Mouse (Mus musculus): Measurements from ENCODE around the gene Fryl. TPM values are rescaled to one million over a fixed set of nuclear protein-coding genes. Genes with fewer than 3 reads are reported as not detected.

Fryl gene
- polyA plus RNA-seq, 1 experiment: 29.9 TPM

DNA sequence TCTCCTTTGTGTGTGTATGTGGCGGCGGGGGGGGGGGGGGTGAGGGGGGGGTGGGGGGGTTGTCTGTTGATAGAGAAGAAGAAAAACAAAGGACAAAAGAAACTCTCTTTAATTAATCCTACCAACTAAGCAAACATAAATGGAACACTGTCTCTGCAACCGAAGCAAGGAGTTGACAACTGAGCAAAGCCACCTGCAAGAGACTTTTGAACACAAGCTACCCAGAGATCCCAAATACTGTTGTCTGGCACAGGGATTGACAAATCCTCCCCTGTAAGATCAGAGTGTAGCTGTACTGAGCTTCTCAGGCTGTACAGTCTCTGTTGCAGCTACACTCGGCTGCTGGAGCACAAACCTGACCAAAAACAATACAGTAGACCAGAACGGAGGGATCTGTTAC, 7.7 kb upstream of the Fryl start:
- Histone ChIP-seq H3K4me1 (ENCODE audit: control insufficient read depth, insufficient read depth, low read length) (no peaks in the 10 kb centered on the region), H3K4me3 (ENCODE audit: insufficient read depth, low read depth, low read length) (no peak overlapping the region), H3K27me3 (replicated peaks; ENCODE audit: control insufficient read depth, insufficient read depth, low read length) (no peaks in the 10 kb centered on the region), H3K27ac (ENCODE audit: insufficient read depth, low read depth, low read length) (no peak overlapping the region), H3K36me3 (ENCODE audit: control insufficient read depth, insufficient read depth, low read length) (no peaks in the 10 kb centered on the region)
- TF ChIP-seq POLR2A (IDR thresholded peaks at IDR 0.05; ENCODE audit: low read depth, low read length) (no peak), CTCF (conservative IDR thresholded peaks at IDR 0.05; ENCODE audit: insufficient read depth, insufficient read length, low read depth, low read length) (no peak)
- WGBS: 67% methylated on average over 4 of the region's 5 CpGs
- DNase-seq: no peak

DNA sequence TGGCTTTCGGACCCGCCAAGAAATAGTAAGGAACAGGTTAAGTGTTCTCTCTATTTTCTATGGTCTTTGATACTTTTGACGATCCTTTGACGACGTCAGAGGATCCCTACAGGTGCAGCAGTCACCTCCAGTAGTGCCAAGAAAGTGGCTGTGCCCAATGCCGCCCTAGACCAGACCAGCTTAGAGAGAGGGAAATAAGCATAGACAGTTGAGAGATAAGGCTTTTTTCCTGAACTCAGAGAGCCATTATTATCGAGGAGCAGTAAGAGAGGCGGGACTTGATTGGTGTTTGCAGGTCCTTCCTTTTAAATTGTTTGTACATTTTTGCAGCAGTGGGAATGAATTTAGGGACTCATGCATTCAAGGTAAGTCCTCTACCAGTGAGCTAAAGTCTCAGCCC, 1.3 kb upstream of the Fryl start:
- Histone ChIP-seq H3K27ac (ENCODE audit: insufficient read depth, low read depth, low read length) (no peak overlapping the region), H3K4me1 (ENCODE audit: control insufficient read depth, insufficient read depth, low read length) (peaks cover 7% of the 10 kb centered on the region; the same call in 1 of the 2 replicates), H3K4me3 (ENCODE audit: insufficient read depth, low read depth, low read length) (no peak overlapping the region), H3K36me3 (ENCODE audit: control insufficient read depth, insufficient read depth, low read length) (no peaks in the 10 kb centered on the region), H3K27me3 (replicated peaks; ENCODE audit: control insufficient read depth, insufficient read depth, low read length) (no peaks in the 10 kb centered on the region)
- TF ChIP-seq CTCF (conservative IDR thresholded peaks at IDR 0.05; ENCODE audit: insufficient read depth, insufficient read length, low read depth, low read length): no peak
- DNase-seq: no peak
- WGBS: 58% methylated on average over 8 of the region's 8 CpGs

DNA sequence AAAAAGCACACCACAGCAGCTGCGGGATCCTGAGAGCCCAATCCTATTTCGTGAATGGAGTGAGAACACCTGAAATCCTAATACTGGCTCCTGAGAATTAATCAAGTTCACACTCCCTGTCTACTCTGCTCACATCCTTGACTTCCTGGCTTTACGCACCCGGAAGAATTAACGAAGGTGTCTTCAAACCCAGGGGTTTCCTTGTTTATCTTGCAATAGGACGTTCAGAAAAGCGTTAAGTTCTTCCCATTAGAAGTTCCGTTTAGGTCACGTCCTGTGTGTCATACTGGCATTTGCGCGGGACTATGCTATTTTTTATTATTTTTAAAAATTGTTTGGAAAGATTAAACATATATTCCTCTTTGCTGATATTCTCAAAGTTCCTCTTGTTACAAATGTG, 677 bp upstream of the Fryl start:
- H3K4me1 ChIP-seq (ENCODE audit: control insufficient read depth, insufficient read depth, low read length): peaks cover 7% of the 10 kb centered on the region; the same call in 1 of the 2 replicates
- no peaks in the 10 kb centered on the region for H3K27me3 ChIP-seq (replicated peaks; ENCODE audit: control insufficient read depth, insufficient read depth, low read length)
- peak overlapping the region; percentile 59 for H3K4me3 ChIP-seq (ENCODE audit: insufficient read depth, low read depth, low read length)
- H3K27ac ChIP-seq (ENCODE audit: insufficient read depth, low read depth, low read length): peak overlapping the region; percentile 68; the same call in 1 of the 2 replicates
- no peak for DNase-seq
- H3K36me3 ChIP-seq (ENCODE audit: control insufficient read depth, insufficient read depth, low read length): no peaks in the 10 kb centered on the region
- under 1% methylated on average over 11 of the region's 11 CpGs for WGBS
- no peak for TF ChIP-seq POLR2A (IDR thresholded peaks at IDR 0.05; ENCODE audit: low read depth, low read length)
- TF ChIP-seq CTCF (conservative IDR thresholded peaks at IDR 0.05; ENCODE audit: insufficient read depth, insufficient read length, low read depth, low read length): no peak

DNA sequence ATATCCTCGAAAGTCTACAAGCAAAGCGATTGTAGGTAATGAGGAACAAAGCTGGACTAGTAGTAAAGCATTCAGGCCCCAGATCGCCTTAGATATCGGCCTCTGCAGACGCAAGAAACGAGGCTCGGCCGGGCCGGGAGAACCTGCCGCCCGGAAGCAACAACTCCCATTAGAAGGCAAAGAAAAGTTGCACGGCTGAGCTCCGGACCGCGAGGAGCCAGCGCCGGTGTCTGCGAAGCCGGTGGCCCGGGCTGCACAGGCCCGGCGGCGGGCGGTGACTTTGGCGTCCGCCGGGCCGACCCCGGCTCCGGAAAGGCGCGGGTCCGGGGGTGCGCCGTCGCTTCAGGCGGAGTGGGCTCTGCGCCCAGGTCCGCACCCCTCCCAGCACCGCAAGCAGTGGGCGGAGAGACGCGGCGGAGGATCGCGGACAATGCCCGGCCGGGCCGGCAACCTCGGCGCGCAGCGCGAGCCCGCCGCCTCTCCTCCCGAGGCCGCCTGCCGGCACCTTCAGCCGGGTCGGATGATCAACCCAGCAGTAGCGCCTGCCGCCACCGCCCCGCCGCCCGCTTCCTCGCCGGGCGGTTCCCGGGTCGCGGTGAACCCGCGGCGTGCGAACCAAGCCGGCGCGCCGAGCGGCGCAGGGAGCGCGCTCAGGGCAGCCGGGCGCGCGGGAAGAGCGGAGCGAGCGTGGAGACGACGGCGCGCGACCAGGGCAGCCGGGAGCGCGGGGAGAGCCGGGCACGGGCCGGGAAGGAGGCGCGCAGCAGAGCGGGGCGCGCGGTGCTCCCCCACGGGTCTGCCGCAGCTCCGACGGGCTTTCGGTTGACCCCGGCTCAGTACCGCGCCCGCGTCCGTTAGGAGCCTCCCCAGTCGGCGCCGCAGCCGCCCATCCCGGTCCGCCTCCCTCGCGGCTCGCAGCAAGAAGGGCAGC, 833 bp downstream of the Fryl start:
- Histone ChIP-seq H3K36me3 (ENCODE audit: control insufficient read depth, insufficient read depth, low read length) (no peaks in the 10 kb centered on the region), H3K4me3 (ENCODE audit: insufficient read depth, low read depth, low read length) (peak overlapping the region; percentile 93), H3K27me3 (replicated peaks; ENCODE audit: control insufficient read depth, insufficient read depth, low read length) (no peaks in the 10 kb centered on the region), H3K27ac (ENCODE audit: insufficient read depth, low read depth, low read length) (peak overlapping the region; percentile 85), H3K4me1 (ENCODE audit: control insufficient read depth, insufficient read depth, low read length) (peaks cover 7% of the 10 kb centered on the region; the same call in 1 of the 2 replicates)
- under 1% methylated on average over 121 of the region's 129 CpGs for WGBS
- DNase-seq: peak; percentile 71
- no peak for TF ChIP-seq POLR2A (IDR thresholded peaks at IDR 0.05; ENCODE audit: low read depth, low read length)
- no peak for TF ChIP-seq CTCF (conservative IDR thresholded peaks at IDR 0.05; ENCODE audit: insufficient read depth, insufficient read length, low read depth, low read length)

DNA sequence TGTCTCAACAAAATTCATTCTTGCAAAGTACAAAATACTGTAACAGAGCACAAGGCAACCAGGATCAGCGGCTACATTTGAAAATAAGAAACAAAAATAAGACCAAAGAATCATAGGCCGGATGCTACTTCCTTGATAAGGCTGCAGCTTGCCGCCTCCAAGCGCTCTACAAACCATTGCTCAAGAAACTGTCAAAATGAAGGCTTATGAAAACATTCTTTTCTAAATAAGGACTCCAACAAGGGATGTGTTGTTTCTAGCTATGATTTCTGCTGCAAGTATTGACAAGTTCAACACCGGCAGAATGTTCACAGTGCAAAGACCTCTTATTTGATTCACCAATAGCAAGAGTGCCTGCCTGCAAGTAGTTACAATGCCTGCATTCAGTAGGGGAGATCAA, 1.8 kb downstream of the Fryl start:
- H3K4me1 ChIP-seq (ENCODE audit: control insufficient read depth, insufficient read depth, low read length): peaks cover 7% of the 10 kb centered on the region; the same call in 1 of the 2 replicates
- no peaks in the 10 kb centered on the region for H3K27me3 ChIP-seq (replicated peaks; ENCODE audit: control insufficient read depth, insufficient read depth, low read length)
- TF ChIP-seq CTCF (conservative IDR thresholded peaks at IDR 0.05; ENCODE audit: insufficient read depth, insufficient read length, low read depth, low read length): no peak
- TF ChIP-seq POLR2A (IDR thresholded peaks at IDR 0.05; ENCODE audit: low read depth, low read length): no peak
- H3K4me3 ChIP-seq (ENCODE audit: insufficient read depth, low read depth, low read length): peak overlapping the region; percentile 93
- peak; percentile 51 for DNase-seq
- no peaks in the 10 kb centered on the region for H3K36me3 ChIP-seq (ENCODE audit: control insufficient read depth, insufficient read depth, low read length)
- peak overlapping the region; percentile 85 for H3K27ac ChIP-seq (ENCODE audit: insufficient read depth, low read depth, low read length)
- 27% methylated on average over 5 of the region's 5 CpGs for WGBS

DNA sequence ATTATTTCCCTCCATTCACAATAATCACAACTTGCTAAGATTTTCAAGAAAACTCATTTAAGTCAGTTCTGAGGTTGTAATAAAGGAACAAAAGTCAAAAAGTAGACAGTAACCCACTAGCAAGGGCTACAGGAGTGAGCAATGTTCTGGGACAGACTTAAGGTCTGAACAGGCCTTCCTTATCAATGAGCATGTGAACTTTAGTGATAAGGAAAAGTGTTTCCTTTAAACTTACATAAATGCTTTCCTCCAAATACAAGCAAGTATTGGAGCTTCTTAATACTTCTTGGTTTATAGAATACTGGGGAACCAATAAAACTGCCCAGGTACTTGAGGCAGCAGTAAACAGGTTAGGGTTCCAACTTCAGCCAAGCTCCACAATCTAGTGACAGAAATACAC, 3.7 kb downstream of the Fryl start:
- Histone ChIP-seq H3K36me3 (ENCODE audit: control insufficient read depth, insufficient read depth, low read length) (no peaks in the 10 kb centered on the region), H3K27me3 (replicated peaks; ENCODE audit: control insufficient read depth, insufficient read depth, low read length) (no peaks in the 10 kb centered on the region), H3K4me3 (ENCODE audit: insufficient read depth, low read depth, low read length) (no peak overlapping the region), H3K4me1 (ENCODE audit: control insufficient read depth, insufficient read depth, low read length) (peaks cover 7% of the 10 kb centered on the region; the same call in 1 of the 2 replicates), H3K27ac (ENCODE audit: insufficient read depth, low read depth, low read length) (no peak overlapping the region)
- no peak for DNase-seq
- TF ChIP-seq POLR2A (IDR thresholded peaks at IDR 0.05; ENCODE audit: low read depth, low read length): no peak
- TF ChIP-seq CTCF (conservative IDR thresholded peaks at IDR 0.05; ENCODE audit: insufficient read depth, insufficient read length, low read depth, low read length): no peak

DNA sequence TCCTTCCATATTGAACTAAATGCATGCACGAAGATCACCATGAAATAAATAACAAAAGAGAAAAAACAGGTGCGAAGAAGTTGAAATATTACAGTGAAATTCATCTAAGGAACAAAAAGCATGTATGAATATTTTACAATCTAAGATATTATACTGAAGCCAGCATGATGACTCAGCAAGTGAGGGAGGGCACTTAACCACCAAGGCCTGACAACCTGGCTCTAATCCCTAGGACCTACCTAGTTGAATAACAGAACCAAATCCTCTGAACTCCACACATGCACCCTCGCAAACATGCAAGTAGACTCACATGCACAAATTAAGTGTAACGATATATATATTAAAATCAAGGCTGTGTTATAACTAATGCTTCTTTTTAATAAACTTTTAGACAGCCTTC, 7.1 kb downstream of the Fryl start:
- H3K4me1 ChIP-seq (ENCODE audit: control insufficient read depth, insufficient read depth, low read length): 0 out of 2 replicates have a peak, but pooled peaks cover 2% of the 10 kb centered on the region
- WGBS: 96% methylated on average over 4 of the region's 4 CpGs
- H3K27ac ChIP-seq (ENCODE audit: insufficient read depth, low read depth, low read length): no peak overlapping the region
- H3K4me3 ChIP-seq (ENCODE audit: insufficient read depth, low read depth, low read length): no peak overlapping the region
- no peaks in the 10 kb centered on the region for H3K36me3 ChIP-seq (ENCODE audit: control insufficient read depth, insufficient read depth, low read length)
- H3K27me3 ChIP-seq (replicated peaks; ENCODE audit: control insufficient read depth, insufficient read depth, low read length): no peaks in the 10 kb centered on the region
- TF ChIP-seq CTCF (conservative IDR thresholded peaks at IDR 0.05; ENCODE audit: insufficient read depth, insufficient read length, low read depth, low read length) (no peak), POLR2A (IDR thresholded peaks at IDR 0.05; ENCODE audit: low read depth, low read length) (no peak)
- DNase-seq: no peak

All from kidney, adult 2 months (tissue).